9 mouse cellular contexts compared by ENCODE assay signal in the genomic region with DNA sequence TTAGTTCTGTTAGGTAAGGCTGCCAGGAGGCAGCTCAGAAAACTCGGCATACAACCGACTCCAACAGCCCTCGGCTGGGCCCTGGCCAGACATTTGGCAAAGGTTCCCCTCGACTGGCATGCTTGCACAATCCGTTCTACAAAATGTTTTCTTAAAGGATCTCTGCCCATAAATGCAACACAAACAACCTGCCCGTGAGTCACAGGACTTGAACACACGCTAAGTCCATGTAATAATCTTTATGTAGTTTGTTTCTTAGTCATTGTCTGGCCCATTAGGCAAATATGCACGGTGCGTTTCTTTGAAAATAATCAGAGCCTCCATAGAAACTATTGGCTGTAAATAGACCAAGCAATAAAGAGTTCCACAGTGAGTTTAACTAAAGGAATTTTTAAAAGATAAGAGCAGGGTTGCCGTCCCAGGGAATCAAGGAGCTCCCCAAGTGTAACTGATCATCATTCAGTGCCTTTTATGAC. TPM values are rescaled to one million over a fixed set of nuclear protein-coding genes. Genes with fewer than 3 reads are reported as not detected.
DNase-seq lines count a peak whose midpoint lies in the region; ATAC-seq and TF ChIP-seq lines count a peak whose summit lies in the region.
"Had no signal": no experiment of that assay in that cellular context is flagged by ENCODE, and none has a peak within 500 bp of the region (broad histone marks: within the 10 kb centered on the region; RNA-seq: fewer than 3 reads in every experiment).

No protein-coding gene starts in this region.

- H3K4me3 ChIP-seq in cerebellum, adult 2 months (replicated peaks; ENCODE audit: insufficient read depth, low read depth, low read length): no peak overlapping the region
- no peak overlapping the region for H3K4me3 ChIP-seq in midbrain, postnatal 0 days (ENCODE audit: low read depth, low read length)
- H3K4me3 ChIP-seq in midbrain, embryonic 11.5 days (ENCODE audit: low read depth, low read length): no peak overlapping the region

- H3K36me3 ChIP-seq in midbrain, postnatal 0 days (ENCODE audit: insufficient read depth, low read length): no peaks in the 10 kb centered on the region
- H3K36me3 ChIP-seq in midbrain, embryonic 11.5 days (ENCODE audit: control insufficient read depth, insufficient read depth, low read length): no peaks in the 10 kb centered on the region

- H3K9me3 ChIP-seq in midbrain, postnatal 0 days (ENCODE audit: low read length): no peaks in the 10 kb centered on the region
- no peaks in the 10 kb centered on the region for H3K9me3 ChIP-seq in midbrain, embryonic 11.5 days (ENCODE audit: control insufficient read depth, low read length)

- no peak for ATAC-seq in midbrain, postnatal 0 days (ENCODE audit: low FRiP score)
- no peak for ATAC-seq in midbrain, embryonic 11.5 days (ENCODE audit: low FRiP score)

- H3K27me3 ChIP-seq in cerebellum, adult 2 months (ENCODE audit: control insufficient read depth, insufficient read depth, low read length): no peaks in the 10 kb centered on the region
- no peaks in the 10 kb centered on the region for H3K27me3 ChIP-seq in midbrain, postnatal 0 days (ENCODE audit: insufficient read depth, low read length)
- H3K27me3 ChIP-seq in midbrain, embryonic 11.5 days (ENCODE audit: control insufficient read depth, insufficient read depth, low read length): no peaks in the 10 kb centered on the region

- H3K4me1 ChIP-seq in cerebellum, adult 2 months (ENCODE audit: control insufficient read depth, insufficient read depth, low read length): no peaks in the 10 kb centered on the region
- H3K4me1 ChIP-seq in midbrain, postnatal 0 days (ENCODE audit: insufficient read depth, low read length): no peaks in the 10 kb centered on the region
- no peaks in the 10 kb centered on the region for H3K4me1 ChIP-seq in midbrain, embryonic 11.5 days (ENCODE audit: control insufficient read depth, insufficient read depth, low read length)

- TF ChIP-seq POLR2A in cerebellum, adult 2 months (IDR thresholded peaks at IDR 0.05; ENCODE audit: borderline replicate concordance, insufficient read depth, low read length): no peak

- WGBS in cerebellum, adult 2 months: 15% methylated on average over 10 of the region's 10 CpGs
- 62% methylated on average over 10 of the region's 10 CpGs for WGBS in midbrain, postnatal 0 days
- WGBS in midbrain, embryonic 11.5 days: 82% methylated on average over 10 of the region's 10 CpGs

- no peak overlapping the region for H3K27ac ChIP-seq in cerebellum, adult 2 months (ENCODE audit: insufficient read depth, low read length)
- H3K27ac ChIP-seq in midbrain, postnatal 0 days (ENCODE audit: low read depth, low read length): no peak overlapping the region
- H3K27ac ChIP-seq in midbrain, embryonic 11.5 days (ENCODE audit: low read depth, low read length): no peak overlapping the region

- intact Hi-C loops in heart, postnatal 36 days (cut with DNase I): no loop called here

- no peak overlapping the region for H3K9ac ChIP-seq in midbrain, postnatal 0 days (replicated peaks; ENCODE audit: low read length, poor library complexity, severe bottlenecking)
- no peak overlapping the region for H3K9ac ChIP-seq in midbrain, embryonic 11.5 days (ENCODE audit: low read length)

- TF ChIP-seq CTCF in cerebellum, adult 2 months (IDR thresholded peaks at IDR 0.05; ENCODE audit: borderline replicate concordance, insufficient read depth, low read depth, low read length): no peak
- TF ChIP-seq CTCF in midbrain, postnatal 0 days (IDR thresholded peaks at IDR 0.05): no peak

- no peak overlapping the region for H3K4me2 ChIP-seq in midbrain, postnatal 0 days (ENCODE audit: low read depth, low read length, poor library complexity, severe bottlenecking)
- H3K4me2 ChIP-seq in midbrain, embryonic 11.5 days: no peak overlapping the region

- DNase-seq in cerebellum, adult 2 months: peak; percentile 41 to 60
- no peak for DNase-seq in cerebellum, adult 9-10 months
- peak; percentile 62 for DNase-seq in midbrain, postnatal 0 days (ENCODE audit: low spot score)
- DNase-seq in midbrain, embryonic 11.5 days (ENCODE audit: low spot score, missing footprints): no peak
- peak; percentile 45 to 51 for DNase-seq in heart, postnatal 36 days
- DNase-seq in lung, postnatal 36 days: peak; percentile 82
- no peak for DNase-seq in frontal cortex, postnatal 25 days (ENCODE audit: low spot score in 2 of 2)
- no peak for DNase-seq in embryo, embryonic 9.5 days (ENCODE audit: extremely low spot score)

RNA-seq across cellular contexts. Expression of gene Foxq1, which starts 37.5 kb away (rescaled TPM):
- 3.0 and 3.3 TPM in 2 replicates for polyA plus RNA-seq in cerebellum, adult 2 months (2012; rRNA removed)
- 4.9 and 5.3 TPM in 2 replicates for total RNA-seq in midbrain, postnatal 0 days (2014; rRNA removed)
- 1.7 and 1.9 TPM in 2 replicates for polyA plus RNA-seq in midbrain, postnatal 0 days (2015; fragmentation: Nextera tagmentation; extraction: Ambion mirVana)
- polyA plus RNA-seq in midbrain, embryonic 11.5 days (2014; fragmentation: Nextera tagmentation; extraction: Ambion mirVana): 1.8 and 2.2 TPM in 2 replicates
- total RNA-seq in heart, postnatal 36 days (2021): under 1 TPM; 0.33 TPM

RNA-seq across cellular contexts. Expression of gene A530084C06Rik, which starts 40.7 kb away (rescaled TPM):
- 0.72 and 0.87 TPM in 2 replicates for polyA plus RNA-seq in cerebellum, adult 2 months (2012; rRNA removed)
- 0.90 and 0.99 TPM in 2 replicates for total RNA-seq in midbrain, postnatal 0 days (2014; rRNA removed)
- polyA plus RNA-seq in midbrain, postnatal 0 days (2015; fragmentation: Nextera tagmentation; extraction: Ambion mirVana): not detected in 2 replicates
- not detected in 2 replicates for polyA plus RNA-seq in midbrain, embryonic 11.5 days (2014; fragmentation: Nextera tagmentation; extraction: Ambion mirVana)
- under 1 TPM in 1 of 2 experiments, not detected in 1; 0.08 TPM for total RNA-seq in heart, postnatal 36 days (2021)
- polyA plus RNA-seq: neural tube, embryonic 14.5 days had no signal

Comparison
In these comparisons a context has a peak if more than half of its experiments do, and no peak if none do; other contexts are left out.
1. DNase-seq: peak in cerebellum, adult 2 months (2 of 2), midbrain, postnatal 0 days (single experiment), heart, postnatal 36 days (2 of 2) and lung, postnatal 36 days (single experiment); none in cerebellum, adult 9-10 months (single experiment), midbrain, embryonic 11.5 days (single experiment), frontal cortex, postnatal 25 days (0 of 2) and embryo, embryonic 9.5 days (single experiment).